Mouse (Mus musculus): ENCODE measurements around the gene Sptlc2.

- TF ChIP-seq GATA1 (IDR thresholded peaks at IDR 0.05; ENCODE audit: low read length) (no peak), TAL1 (IDR thresholded peaks at IDR 0.05; ENCODE audit: low read length) (no peak)
Measured at GRCm38 (mm10) chr12:87389231-87389630, 1.1 kb upstream of the Sptlc2 start.

All from erythroblast, embryonic 14.5 days (primary cell).